Mouse (Mus musculus): ENCODE results near the gene Acad12. TPM values are rescaled to one million over a fixed set of nuclear protein-coding genes. Genes with fewer than 3 reads are reported as not detected.

Gene Acad12
- polyA plus RNA-seq, 1 experiment from 2014 or later: 1.2 TPM

DNA sequence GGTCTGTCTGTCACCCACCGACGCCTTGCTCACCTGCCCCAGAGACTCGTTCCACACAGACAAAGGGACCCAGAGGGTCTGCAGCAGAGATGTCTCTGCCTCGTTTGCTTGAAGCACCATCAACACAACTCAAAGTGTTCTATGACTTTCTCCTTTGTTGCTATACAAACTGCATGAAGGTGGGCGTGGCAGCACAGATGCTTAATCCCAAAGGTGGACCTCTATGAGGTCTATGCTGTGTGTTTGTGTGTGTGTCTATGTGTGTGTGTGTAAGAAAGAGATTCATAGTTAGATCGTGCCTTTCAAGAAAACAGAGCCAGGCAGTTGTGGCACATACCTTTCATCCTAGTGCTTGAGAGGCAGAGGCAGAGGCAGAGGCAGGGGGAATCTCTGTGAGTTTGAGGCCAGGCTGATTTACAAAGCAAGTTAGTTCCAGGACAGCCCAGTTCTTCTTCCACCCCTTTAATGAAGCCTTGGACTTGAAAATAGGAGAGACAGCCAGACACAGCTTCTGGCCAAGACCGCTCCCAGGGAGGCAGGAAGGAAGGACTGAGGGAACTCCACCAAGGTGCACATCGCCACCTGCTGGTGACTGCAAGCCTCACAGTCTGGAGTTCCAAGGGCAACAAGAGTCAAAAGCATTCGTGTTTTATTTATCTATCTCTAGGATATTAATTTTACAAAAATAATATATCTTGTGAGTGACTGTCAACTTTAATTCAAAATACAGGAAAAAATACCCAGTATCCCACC is 17.0 kb downstream of the Acad12 start:
- peak; percentile 91 for DNase-seq
- Histone ChIP-seq H3K27me3 (ENCODE audit: control insufficient read depth, insufficient read depth, low read length) (no peaks in the 10 kb centered on the region), H3K4me1 (ENCODE audit: control insufficient read depth, insufficient read depth, low read length) (0 out of 2 replicates have a peak, but pooled peaks cover 2% of the 10 kb centered on the region), H3K36me3 (ENCODE audit: control insufficient read depth, insufficient read depth, low read length) (no peaks in the 10 kb centered on the region), H3K9ac (replicated peaks; ENCODE audit: low read length) (no peak overlapping the region), H3K27ac (replicated peaks; ENCODE audit: low read depth, low read length) (no peak overlapping the region), H3K4me2 (ENCODE audit: low read length) (no peak overlapping the region), H3K9me3 (ENCODE audit: control insufficient read depth, low read length) (no peaks in the 10 kb centered on the region), H3K4me3 (replicated peaks; ENCODE audit: low read depth, low read length) (no peak overlapping the region)
- WGBS: 32% methylated on average over 9 of the region's 9 CpGs
- no peak for ATAC-seq (ENCODE audit: low FRiP score, low TSS enrichment)

- Histone ChIP-seq H3K36me3 (ENCODE audit: control insufficient read depth, insufficient read depth, low read length) (no peaks in the 10 kb centered on the region), H3K9me3 (ENCODE audit: control insufficient read depth, low read length) (no peaks in the 10 kb centered on the region), H3K27me3 (ENCODE audit: control insufficient read depth, insufficient read depth, low read length) (no peaks in the 10 kb centered on the region), H3K4me2 (ENCODE audit: low read length) (no peak overlapping the region), H3K4me3 (replicated peaks; ENCODE audit: low read depth, low read length) (no peak overlapping the region), H3K9ac (replicated peaks; ENCODE audit: low read length) (no peak overlapping the region), H3K4me1 (ENCODE audit: control insufficient read depth, insufficient read depth, low read length) (peaks cover 6% of the 10 kb centered on the region; the same call in 1 of the 2 replicates), H3K27ac (replicated peaks; ENCODE audit: low read depth, low read length) (no peak overlapping the region)
- ATAC-seq (ENCODE audit: low FRiP score, low TSS enrichment): no peak
- no peak for DNase-seq
- 65% methylated on average over 13 of the region's 13 CpGs for WGBS
Measured at GRCm38 (mm10) chr5:121598871-121599610, 19.7 kb downstream of the Acad12 start.

- Histone ChIP-seq H3K27ac (replicated peaks; ENCODE audit: low read depth, low read length) (no peak overlapping the region), H3K36me3 (ENCODE audit: control insufficient read depth, insufficient read depth, low read length) (no peaks in the 10 kb centered on the region), H3K9me3 (ENCODE audit: control insufficient read depth, low read length) (no peaks in the 10 kb centered on the region), H3K27me3 (ENCODE audit: control insufficient read depth, insufficient read depth, low read length) (no peaks in the 10 kb centered on the region), H3K4me2 (ENCODE audit: low read length) (no peak overlapping the region), H3K4me3 (replicated peaks; ENCODE audit: low read depth, low read length) (no peak overlapping the region), H3K4me1 (ENCODE audit: control insufficient read depth, insufficient read depth, low read length) (peaks cover 11% of the 10 kb centered on the region; the same call in 1 of the 2 replicates), H3K9ac (replicated peaks; ENCODE audit: low read length) (no peak overlapping the region)
- 81% methylated on average over 7 of the region's 7 CpGs for WGBS
- DNase-seq: no peak
- ATAC-seq (ENCODE audit: low FRiP score, low TSS enrichment): no peak
Measured at GRCm38 (mm10) chr5:121597991-121598537, 20.7 kb downstream of the Acad12 start.

- Histone ChIP-seq H3K9ac (replicated peaks; ENCODE audit: low read length) (no peak overlapping the region), H3K9me3 (ENCODE audit: control insufficient read depth, low read length) (no peaks in the 10 kb centered on the region), H3K4me3 (replicated peaks; ENCODE audit: low read depth, low read length) (no peak overlapping the region), H3K27ac (replicated peaks; ENCODE audit: low read depth, low read length) (no peak overlapping the region), H3K4me1 (ENCODE audit: control insufficient read depth, insufficient read depth, low read length) (peaks cover 13% of the 10 kb centered on the region; the same call in 1 of the 2 replicates), H3K4me2 (ENCODE audit: low read length) (no peak overlapping the region), H3K36me3 (ENCODE audit: control insufficient read depth, insufficient read depth, low read length) (no peaks in the 10 kb centered on the region), H3K27me3 (ENCODE audit: control insufficient read depth, insufficient read depth, low read length) (no peaks in the 10 kb centered on the region)
- ATAC-seq (ENCODE audit: low FRiP score, low TSS enrichment): no peak
- 80% methylated on average over 4 of the region's 4 CpGs for WGBS
- no peak for DNase-seq
Measured at GRCm38 (mm10) chr5:121597332-121597731, 21.4 kb downstream of the Acad12 start.

DNA sequence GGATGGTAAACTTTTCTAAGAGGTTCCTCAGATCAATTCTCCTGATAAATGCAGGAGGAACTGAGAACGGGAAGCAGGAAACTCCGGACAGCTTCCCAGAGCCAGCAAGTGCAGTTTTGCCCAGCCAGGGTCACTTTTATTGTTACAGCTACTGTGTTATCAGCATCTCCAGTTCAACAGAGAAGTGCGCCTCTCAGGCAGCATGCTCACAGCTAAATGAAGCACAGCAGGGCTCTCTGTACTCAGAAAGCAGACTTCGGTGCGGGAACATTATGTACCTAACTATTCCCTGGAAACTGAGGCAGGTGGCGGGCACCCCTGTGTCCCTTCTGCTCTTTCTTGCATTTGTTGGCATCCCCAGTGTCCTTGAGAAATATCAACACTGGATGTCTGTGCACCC is 22.5 kb downstream of the Acad12 start:
- Histone ChIP-seq H3K4me1 (ENCODE audit: control insufficient read depth, insufficient read depth, low read length) (peaks cover 11% of the 10 kb centered on the region; the same call in 1 of the 2 replicates), H3K4me3 (replicated peaks; ENCODE audit: low read depth, low read length) (no peak overlapping the region), H3K9me3 (ENCODE audit: control insufficient read depth, low read length) (no peaks in the 10 kb centered on the region), H3K9ac (replicated peaks; ENCODE audit: low read length) (no peak overlapping the region), H3K36me3 (ENCODE audit: control insufficient read depth, insufficient read depth, low read length) (no peaks in the 10 kb centered on the region), H3K4me2 (ENCODE audit: low read length) (no peak overlapping the region), H3K27ac (replicated peaks; ENCODE audit: low read depth, low read length) (no peak overlapping the region), H3K27me3 (ENCODE audit: control insufficient read depth, insufficient read depth, low read length) (no peaks in the 10 kb centered on the region)
- ATAC-seq (ENCODE audit: low FRiP score, low TSS enrichment): no peak
- DNase-seq: no peak
- 79% methylated on average over 6 of the region's 6 CpGs for WGBS

DNA sequence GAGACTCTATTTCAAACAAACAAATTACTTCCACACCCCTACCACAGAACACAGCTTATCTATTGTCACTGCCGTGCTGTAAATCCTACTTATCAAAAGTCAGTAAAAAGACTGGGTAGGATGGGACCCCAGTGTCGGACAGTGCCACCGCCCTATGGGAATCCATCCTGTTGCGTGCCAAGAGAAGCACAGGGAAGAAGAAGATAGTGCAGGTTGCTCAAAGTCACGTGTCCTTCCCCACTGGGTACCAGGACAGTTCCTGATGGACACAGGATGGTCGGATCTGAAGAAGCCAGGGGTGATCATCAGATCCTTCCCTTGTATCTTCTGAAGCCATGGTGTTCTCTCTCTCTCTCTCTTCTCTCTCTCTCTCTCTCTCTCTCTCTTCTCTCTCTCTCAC is 23.0 kb downstream of the Acad12 start:
- Histone ChIP-seq H3K4me2 (ENCODE audit: low read length) (no peak overlapping the region), H3K4me3 (replicated peaks; ENCODE audit: low read depth, low read length) (no peak overlapping the region), H3K4me1 (ENCODE audit: control insufficient read depth, insufficient read depth, low read length) (peaks cover 11% of the 10 kb centered on the region; the same call in 1 of the 2 replicates), H3K36me3 (ENCODE audit: control insufficient read depth, insufficient read depth, low read length) (no peaks in the 10 kb centered on the region), H3K27me3 (ENCODE audit: control insufficient read depth, insufficient read depth, low read length) (no peaks in the 10 kb centered on the region), H3K9me3 (ENCODE audit: control insufficient read depth, low read length) (no peaks in the 10 kb centered on the region), H3K9ac (replicated peaks; ENCODE audit: low read length) (no peak overlapping the region), H3K27ac (replicated peaks; ENCODE audit: low read depth, low read length) (no peak overlapping the region)
- 85% methylated on average over 6 of the region's 6 CpGs for WGBS
- DNase-seq: no peak
- no peak for ATAC-seq (ENCODE audit: low FRiP score, low TSS enrichment)

DNA sequence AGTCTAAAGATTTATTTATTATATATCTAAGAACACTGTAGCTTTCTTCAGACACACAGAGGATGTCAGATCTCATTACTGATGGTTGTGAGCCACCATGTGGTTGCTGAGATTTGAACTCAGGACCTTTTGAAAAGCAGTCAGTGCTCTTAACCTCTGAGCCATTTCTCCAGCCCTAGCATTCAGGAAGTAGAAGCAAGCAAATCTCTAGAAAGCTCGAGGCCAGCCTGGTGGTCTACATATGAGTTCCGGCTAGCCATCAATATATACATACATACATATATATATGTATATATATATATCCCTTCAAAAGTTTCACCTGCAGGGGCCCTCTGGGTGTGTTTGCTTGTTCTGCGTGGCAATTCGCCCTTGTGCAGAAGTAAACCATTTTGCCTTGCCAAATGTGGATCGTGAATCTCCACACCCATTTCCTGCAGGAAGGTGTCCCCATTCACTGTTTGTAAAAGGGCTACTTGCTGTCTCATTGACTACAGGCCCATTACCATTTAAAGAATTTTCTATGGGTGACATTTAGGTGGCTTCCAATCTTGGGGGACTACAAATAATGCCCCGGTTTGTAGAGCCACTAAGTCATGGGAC is 23.9 kb downstream of the Acad12 start:
- DNase-seq: no peak
- ATAC-seq (ENCODE audit: low FRiP score, low TSS enrichment): no peak
- H3K27ac ChIP-seq (replicated peaks; ENCODE audit: low read depth, low read length): peak overlapping the region; percentile 70
- H3K4me2 ChIP-seq (ENCODE audit: low read length): peak overlapping the region; percentile 95
- 88% methylated on average over 6 of the region's 6 CpGs for WGBS
- H3K27me3 ChIP-seq (ENCODE audit: control insufficient read depth, insufficient read depth, low read length): no peaks in the 10 kb centered on the region
- no peak overlapping the region for H3K9ac ChIP-seq (replicated peaks; ENCODE audit: low read length)
- H3K4me1 ChIP-seq (ENCODE audit: control insufficient read depth, insufficient read depth, low read length): peaks cover 11% of the 10 kb centered on the region; the same call in 1 of the 2 replicates
- no peak overlapping the region for H3K4me3 ChIP-seq (replicated peaks; ENCODE audit: low read depth, low read length)
- H3K9me3 ChIP-seq (ENCODE audit: control insufficient read depth, low read length): no peaks in the 10 kb centered on the region
- H3K36me3 ChIP-seq (ENCODE audit: control insufficient read depth, insufficient read depth, low read length): no peaks in the 10 kb centered on the region

GRCm38 (mm10) chr5:121593451-121594401 is 25.0 kb downstream of the Acad12 start, which contains the start of gene Aldh2:
Gene Aldh2 (minus strand): TSS chr5:121593824.
- 4% methylated on average over 47 of the region's 47 CpGs for WGBS

More at GRCm38 (mm10) chr5:121593451-121594401, 25.0 kb downstream of the Acad12 start, which contains the start of gene Aldh2:
- ATAC-seq (ENCODE audit: low FRiP score, low TSS enrichment): peak; percentile 77
- Histone ChIP-seq H3K4me1 (ENCODE audit: control insufficient read depth, insufficient read depth, low read length) (peaks cover 11% of the 10 kb centered on the region; the same call in 1 of the 2 replicates), H3K27ac (replicated peaks; ENCODE audit: low read depth, low read length) (peak within 1 kb of the TSS; percentile 70), H3K4me3 (replicated peaks; ENCODE audit: low read depth, low read length) (peak within 1 kb of the TSS; percentile 49), H3K36me3 (ENCODE audit: control insufficient read depth, insufficient read depth, low read length) (no peaks in the 10 kb centered on the region), H3K9ac (replicated peaks; ENCODE audit: low read length) (peak within 1 kb of the TSS; percentile 62), H3K27me3 (ENCODE audit: control insufficient read depth, insufficient read depth, low read length) (no peaks in the 10 kb centered on the region), H3K9me3 (ENCODE audit: control insufficient read depth, low read length) (no peaks in the 10 kb centered on the region), H3K4me2 (ENCODE audit: low read length) (peak within 1 kb of the TSS; percentile 95)
- DNase-seq: peak; percentile 88
